22 mouse cellular contexts compared by ENCODE assay signal in the genomic region with DNA sequence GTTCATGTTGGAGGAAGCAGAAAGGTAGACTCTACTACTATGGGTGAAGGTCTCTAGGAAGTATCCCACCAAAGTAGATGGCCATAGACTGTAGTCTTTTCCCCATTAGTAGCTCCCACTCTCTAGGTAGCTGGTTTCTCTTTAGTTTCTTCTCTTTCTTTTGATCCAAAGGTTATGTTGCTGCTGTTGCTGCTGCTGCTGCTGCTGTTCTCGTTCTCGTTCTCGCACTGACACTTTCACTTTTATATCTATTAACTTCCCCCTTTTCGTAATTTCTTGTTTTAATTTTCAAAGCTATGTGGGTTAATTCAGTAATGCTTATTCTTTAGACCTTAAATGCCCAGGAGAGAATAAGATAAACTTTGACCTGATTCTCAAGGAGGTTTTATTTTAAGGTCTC. TPM values are rescaled to one million over a fixed set of nuclear protein-coding genes. Genes with fewer than 3 reads are reported as not detected.
DNase-seq lines count a peak whose midpoint lies in the region; ATAC-seq and TF ChIP-seq lines count a peak whose summit lies in the region.
"Had no signal": no experiment of that assay in that cellular context is flagged by ENCODE, and none has a peak within 500 bp of the region (broad histone marks: within the 10 kb centered on the region; RNA-seq: fewer than 3 reads in every experiment).

No protein-coding gene starts in this region.

- H3K79me2 ChIP-seq in CH12.LX (replicated peaks; ENCODE audit: control insufficient read depth, extremely low read depth, insufficient read depth, poor library complexity, severe bottlenecking), result no peaks in the 10 kb centered on the region

- no peak for TF ChIP-seq CTCF in liver, postnatal 0 days (IDR thresholded peaks at IDR 0.05; ENCODE audit: low read depth)
- TF ChIP-seq CTCF in CH12.LX (conservative IDR thresholded peaks at IDR 0.05 in 1 of 2, IDR thresholded peaks at IDR 0.05 in 1 of 2; ENCODE audit: low read depth in 2 of 2, low read length in 2 of 2), result no peak
- no peak for TF ChIP-seq CTCF in thymus, adult 2 months (IDR thresholded peaks at IDR 0.05; ENCODE audit: borderline replicate concordance, control insufficient read depth, extremely low read depth, insufficient read depth, low read length, poor library complexity)

- DNase-seq in liver, postnatal 0 days, result no peak
- DNase-seq in liver (no peak), CH12.LX (ENCODE audit: extremely low read depth) (peak; percentile 5)
- no peak for DNase-seq in cerebellum, postnatal 25 days
- DNase-seq in thymus, adult 2 months, result no peak
- DNase-seq: adrenal gland, adult 8-10 months; cerebellum, adult 11-12 months; cerebellum, adult 9-10 months; cerebellum, postnatal 36 days; gastrocnemius, postnatal 25 days; heart, postnatal 36 days had no signal

- no peak for TF ChIP-seq EP300 in liver, postnatal 0 days (IDR thresholded peaks at IDR 0.05; ENCODE audit: low read depth)
- TF ChIP-seq EP300 in CH12.LX (IDR thresholded peaks at IDR 0.05; ENCODE audit: low read length), result no peak

- H3K4me1 ChIP-seq in liver, postnatal 0 days (ENCODE audit: insufficient read depth), result no peaks in the 10 kb centered on the region
- H3K4me1 ChIP-seq in CH12.LX (ENCODE audit: control insufficient read depth in 1 of 2, insufficient read depth in 2 of 2), result peaks cover 0 to 13% of the 10 kb centered on the region in 2 experiments; a peak in 3 of 4 replicates
- H3K4me1 ChIP-seq in kidney, embryonic 14.5 days (ENCODE audit: control insufficient read depth, insufficient read depth, low read length), result no peaks in the 10 kb centered on the region
- H3K4me1 ChIP-seq in thymus, adult 2 months (replicated peaks; ENCODE audit: control insufficient read depth, insufficient read depth, low read length), result no peaks in the 10 kb centered on the region
- H3K4me1 ChIP-seq: heart, embryonic 13.5 days; hindbrain, embryonic 12.5 days had no signal

- no peak for TF ChIP-seq POLR2A in CH12.LX (IDR thresholded peaks at IDR 0.05; ENCODE audit: low read depth, low read length)
- no peak for TF ChIP-seq POLR2A in thymus, adult 2 months (IDR thresholded peaks at IDR 0.05; ENCODE audit: control insufficient read depth, extremely low read depth, insufficient read depth, low read length, poor library complexity)

- no peak overlapping the region for H3K9ac ChIP-seq in liver, postnatal 0 days (replicated peaks)
- peak overlapping the region; percentile 35; the same call in 1 of the 2 replicates for H3K9ac ChIP-seq in CH12.LX (ENCODE audit: insufficient read depth, low read depth)
- H3K9ac ChIP-seq in kidney, embryonic 14.5 days (ENCODE audit: low read depth, low read length), result no peak overlapping the region
- H3K9ac ChIP-seq: embryonic facial prominence, embryonic 15.5 days; heart, embryonic 13.5 days; hindbrain, embryonic 12.5 days had no signal

- no peaks in the 10 kb centered on the region for H3K27me3 ChIP-seq in liver, postnatal 0 days (ENCODE audit: insufficient read depth, low read length)
- no peaks in the 10 kb centered on the region for H3K27me3 ChIP-seq in CH12.LX (replicated peaks)
- no peaks in the 10 kb centered on the region for H3K27me3 ChIP-seq in kidney, embryonic 14.5 days (ENCODE audit: control insufficient read depth, insufficient read depth, low read length)
- no peaks in the 10 kb centered on the region for H3K27me3 ChIP-seq in thymus, adult 2 months (ENCODE audit: control insufficient read depth, insufficient read depth, low read length)
- H3K27me3 ChIP-seq: embryonic facial prominence, embryonic 15.5 days; heart, embryonic 13.5 days; hindbrain, embryonic 12.5 days had no signal

- H3K4me2 ChIP-seq in liver, postnatal 0 days (ENCODE audit: low read depth, low read length), result peak overlapping the region; percentile 38; the same call in 1 of the 2 replicates
- peak overlapping the region; percentile 90 for H3K4me2 ChIP-seq in CH12.LX (ENCODE audit: insufficient read depth, low read depth, poor library complexity, severe bottlenecking)
- no peak overlapping the region for H3K4me2 ChIP-seq in kidney, embryonic 14.5 days (replicated peaks; ENCODE audit: low read depth, low read length)
- H3K4me2 ChIP-seq: embryonic facial prominence, embryonic 15.5 days; heart, embryonic 13.5 days; hindbrain, embryonic 12.5 days had no signal

- H3K4me3 ChIP-seq in liver, postnatal 0 days (ENCODE audit: low read depth, low read length), result no peak overlapping the region
- peak overlapping the region in 2 of 3 experiments; percentile 6 to 12 for H3K4me3 ChIP-seq in CH12.LX (replicated peaks in 1 of 3; ENCODE audit: low read depth in 2 of 3, low read length in 2 of 3, poor library complexity in 1 of 3)
- H3K4me3 ChIP-seq in kidney, embryonic 14.5 days (ENCODE audit: low read length), result no peak overlapping the region
- H3K4me3 ChIP-seq in thymus, adult 2 months (ENCODE audit: control insufficient read depth, insufficient read depth, low read length), result no peak overlapping the region
- H3K4me3 ChIP-seq: embryonic facial prominence, embryonic 15.5 days; heart, embryonic 13.5 days; hindbrain, embryonic 12.5 days had no signal

- no peak overlapping the region for H3K27ac ChIP-seq in liver, postnatal 0 days (ENCODE audit: low read depth)
- no peak overlapping the region for H3K27ac ChIP-seq in CH12.LX (ENCODE audit: insufficient read depth, low read depth)
- H3K27ac ChIP-seq in kidney, embryonic 14.5 days (ENCODE audit: low read depth, low read length), result no peak overlapping the region
- H3K27ac ChIP-seq in thymus, adult 2 months (ENCODE audit: control insufficient read depth, insufficient read depth, low read length), result no peak overlapping the region
- H3K27ac ChIP-seq: embryonic facial prominence, embryonic 15.5 days; heart, embryonic 13.5 days; hindbrain, embryonic 12.5 days had no signal

- ATAC-seq in liver, postnatal 0 days, result no peak
- ATAC-seq in common myeloid progenitor, adult 5-6 weeks (replicated peaks; ENCODE audit: low read depth, poor library complexity, severe bottlenecking), result peak; percentile 50; the same call in 1 of the 2 replicates
- ATAC-seq in megakaryocyte, adult 5-6 weeks (ENCODE audit: poor library complexity, severe bottlenecking), result peak; percentile 82
- ATAC-seq in kidney, embryonic 14.5 days (ENCODE audit: low FRiP score, low TSS enrichment), result no peak
- ATAC-seq: forebrain, embryonic 16.5 days; hindbrain, embryonic 16.5 days; inflammation-experienced regulatory T-cells, adult 6 months; intestine, postnatal 0 days had no signal

- dilution Hi-C loops in CH12.LX (cut with MboI; ENCODE audit: extremely low pct_ligation_motif_present, extremely low pct_unique_long_range_greater_than_20kb, low sequenced_read_pairs), result no loop called here

- 44% methylated on average over 4 of the region's 4 CpGs for WGBS in liver, postnatal 0 days (ENCODE audit: insufficient replicate concordance)
- WGBS in kidney, embryonic 14.5 days, result 80% methylated on average over 4 of the region's 4 CpGs
- 9% methylated on average over 4 of the region's 4 CpGs for WGBS in thymus, adult 2 months

- in situ Hi-C loops in CH12.LX (cut with MboI; ENCODE audit: low pct_ligation_motif_present, low pct_unique_long_range_greater_than_20kb, low sequenced_read_pairs), result no loop called here

- TF ChIP-seq RAD21 in CH12.LX (IDR thresholded peaks at IDR 0.05; ENCODE audit: low read depth, low read length), result no peak

- no peaks in the 10 kb centered on the region for H3K36me3 ChIP-seq in liver, postnatal 0 days (replicated peaks; ENCODE audit: insufficient read depth, low read length)
- no peaks in the 10 kb centered on the region for H3K36me3 ChIP-seq in CH12.LX (replicated peaks in 1 of 2; ENCODE audit: control insufficient read depth in 1 of 2, insufficient read depth in 1 of 2, low read length in 1 of 2)
- H3K36me3 ChIP-seq in kidney, embryonic 14.5 days (ENCODE audit: control insufficient read depth, insufficient read depth, low read length), result no peaks in the 10 kb centered on the region
- no peaks in the 10 kb centered on the region for H3K36me3 ChIP-seq in thymus, adult 2 months (ENCODE audit: control insufficient read depth, insufficient read depth, low read length)
- H3K36me3 ChIP-seq: embryonic facial prominence, embryonic 15.5 days; heart, embryonic 13.5 days; hindbrain, embryonic 12.5 days had no signal

- H3K9me3 ChIP-seq in liver, postnatal 0 days (ENCODE audit: low read length), result no peaks in the 10 kb centered on the region
- no peaks in the 10 kb centered on the region for H3K9me3 ChIP-seq in CH12.LX (replicated peaks; ENCODE audit: low read length)
- no peaks in the 10 kb centered on the region for H3K9me3 ChIP-seq in kidney, embryonic 14.5 days (ENCODE audit: control insufficient read depth, low read length)
- H3K9me3 ChIP-seq: embryonic facial prominence, embryonic 15.5 days; heart, embryonic 13.5 days; hindbrain, embryonic 12.5 days had no signal

TF ChIP-seq in CH12.LX, 34 proteins besides CTCF, POLR2A, EP300 and RAD21:
- no peak for TF ChIP-seq SMC3 (IDR thresholded peaks at IDR 0.05; ENCODE audit: low read depth, low read length)

RNA-seq across cellular contexts. Expression of gene Tmem100, which starts 58.3 kb away (rescaled TPM):
- polyA plus RNA-seq in liver, postnatal 0 days (2015; fragmentation: Nextera tagmentation; extraction: Ambion mirVana), result 0.99 and 1.2 TPM in 2 replicates
- total RNA-seq in CH12.LX (2012; rRNA removed), result 0.17 and 0.30 TPM in 2 replicates
- total RNA-seq in CH12.LX (2014; rRNA removed), result 1.0 and 1.2 TPM in 2 replicates
- polyA plus RNA-seq in CH12.LX (2012; ENCODE audit: insufficient read length, low read depth), result 3.5 and 3.6 TPM in 2 replicates
- total RNA-seq in common myeloid progenitor, adult 5-6 weeks (2017), result 0.27 TPM in 1 of 2 replicates, not detected in the other
- total RNA-seq in megakaryocyte, adult 5-6 weeks (2015), result 0.36 TPM in 1 of 2 replicates, not detected in the other
- not detected in 2 replicates for total RNA-seq in megakaryocyte, adult 5-6 weeks (2017)
- polyA plus RNA-seq in kidney, embryonic 14.5 days (2014; fragmentation: Nextera tagmentation; extraction: Ambion mirVana), result 20.5 and 23.3 TPM in 2 replicates
- polyA plus RNA-seq in thymus, adult 2 months (2012; rRNA removed), result 0.52 and 1.6 TPM in 2 replicates
- polyA plus RNA-seq: C2C12; inflammation-experienced regulatory T-cells, adult 6 months had no signal

Comparison
In these comparisons a context has a peak if more than half of its experiments do, and no peak if none do; other contexts are left out.
1. ATAC-seq: peak in common myeloid progenitor, adult 5-6 weeks (single experiment) and megakaryocyte, adult 5-6 weeks (single experiment); none in liver, postnatal 0 days (single experiment) and kidney, embryonic 14.5 days (single experiment).
2. H3K4me3 ChIP-seq: peak in CH12.LX (2 of 3); none in liver, postnatal 0 days (single experiment), kidney, embryonic 14.5 days (single experiment) and thymus, adult 2 months (single experiment).